Mouse (Mus musculus) heart, embryonic 15.5 days (tissue): Measurements from ENCODE around the gene Slc13a1. TPM values are rescaled to one million over a fixed set of nuclear protein-coding genes. Genes with fewer than 3 reads are reported as not detected.

Experiments
- ATAC-seq: fragments of 200-750 bp; cut with Nextera tagmentation; replicated peaks from 2 replicates; pipeline ENCODE4 v1.8.0; 2017; ENCODE audit warnings: low read depth, moderate TSS enrichment; ENCODE audit not compliant: insufficient number of reproducible peaks, insufficient read depth, low FRiP score
- H3K27ac ChIP-seq: fragments of 300-500 bp; sonication (generic); 2 replicates; pipeline ENCODE4 v1.5.1; 2015; ENCODE audit warnings: mild to moderate bottlenecking, inconsistent platforms
- H3K27me3 ChIP-seq: fragments of 300-500 bp; sonication (generic); 2 replicates; pipeline ENCODE4 v1.6.1; 2015; ENCODE audit warnings: inconsistent platforms
- H3K36me3 ChIP-seq: fragments of 300-500 bp; sonication (generic); 2 replicates; pipeline ENCODE4 v1.6.1; 2015; ENCODE audit warnings: mild to moderate bottlenecking, inconsistent platforms
- H3K4me1 ChIP-seq: fragments of 300-500 bp; sonication (generic); replicated peaks from 2 replicates; pipeline ENCODE4 v1.6.1; 2015; ENCODE audit warnings: inconsistent platforms
- H3K4me2 ChIP-seq: fragments of 300-500 bp; sonication (generic); 2 replicates; pipeline ENCODE4 v1.6.1; 2015; ENCODE audit warnings: inconsistent platforms, mild to moderate bottlenecking, moderate library complexity
- H3K4me3 ChIP-seq: fragments of 300-500 bp; sonication (generic); 2 replicates; pipeline ENCODE4 v1.5.1; 2015; ENCODE audit warnings: mild to moderate bottlenecking, inconsistent platforms
- H3K9ac ChIP-seq: fragments of 300-500 bp; sonication (generic); 2 replicates; pipeline ENCODE4 v1.6.1; 2015; ENCODE audit warnings: mild to moderate bottlenecking, inconsistent platforms
- H3K9me3 ChIP-seq: fragments of 300-500 bp; sonication (generic); replicated peaks from 2 replicates; pipeline ENCODE4 v1.6.1; 2016; ENCODE audit warnings: inconsistent platforms
- WGBS: fragments of 180-500 bp; shearing (Covaris S2); methylation state at CpG from one replicate; pipeline ENCODE4 v1.1.7; 2015; ENCODE audit warnings: mixed read lengths; 5-methylcytosine and 5-hydroxymethylcytosine counted together
- polyA plus RNA-seq: library from polyadenylated mRNA; unstranded; fragments of >200 nt; fragmentation: Nextera tagmentation; extraction: Ambion mirVana; gene quantifications from 2 replicates; pipeline ENCODE4 v1.2.1, GENCODE M21; 2015

Gene Slc13a1
- polyA plus RNA-seq, 1 experiment from 2014 or later, result not detected

- Histone ChIP-seq H3K4me2 (no peak overlapping the region), H3K36me3 (no peaks in the 10 kb centered on the region), H3K4me3 (no peak overlapping the region), H3K27ac (no peak overlapping the region), H3K27me3 (no peaks in the 10 kb centered on the region), H3K9me3 (no peaks in the 10 kb centered on the region), H3K9ac (no peak overlapping the region), H3K4me1 (no peaks in the 10 kb centered on the region)
- ATAC-seq, result no peak
- WGBS, result 25% methylated on average over 3 of the region's 3 CpGs
Measured at GRCm38 (mm10) chr6:24165249-24165648, 2.6 kb downstream of the Slc13a1 start.

DNA sequence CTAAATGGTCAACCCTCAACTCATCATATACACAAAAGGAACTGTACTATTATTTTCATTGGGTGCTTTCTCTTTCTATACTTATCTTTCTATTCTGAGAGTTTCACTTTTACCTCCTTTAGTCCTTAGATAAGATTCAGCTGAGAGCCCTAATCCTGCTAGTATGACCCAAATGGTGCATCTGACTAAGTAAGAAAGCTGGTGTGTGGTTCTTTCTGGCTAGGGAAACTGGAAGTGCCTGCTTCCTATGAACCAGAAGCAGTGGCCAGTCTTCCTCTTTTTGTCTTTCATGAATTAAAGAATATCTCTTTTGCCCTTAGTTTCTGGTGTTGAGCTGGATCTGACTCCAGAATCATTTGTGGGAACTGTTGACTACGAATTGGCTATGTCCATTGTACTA is 8.1 kb downstream of the Slc13a1 start:
- no peak for ATAC-seq
- no peak overlapping the region for H3K27ac ChIP-seq
- H3K27me3 ChIP-seq, result no peaks in the 10 kb centered on the region
- no peak overlapping the region for H3K9ac ChIP-seq
- WGBS, result 72% methylated on average over 1 of the region's 1 CpGs
- no peaks in the 10 kb centered on the region for H3K9me3 ChIP-seq
- H3K4me2 ChIP-seq, result no peak overlapping the region
- H3K4me1 ChIP-seq, result no peaks in the 10 kb centered on the region
- no peak overlapping the region for H3K4me3 ChIP-seq
- H3K36me3 ChIP-seq, result no peaks in the 10 kb centered on the region

- no peaks in the 10 kb centered on the region for H3K9me3 ChIP-seq
- no peak overlapping the region for H3K27ac ChIP-seq
- 39% methylated on average over 4 of the region's 4 CpGs for WGBS
- H3K4me2 ChIP-seq, result no peak overlapping the region
- H3K4me1 ChIP-seq, result no peaks in the 10 kb centered on the region
- H3K27me3 ChIP-seq, result no peaks in the 10 kb centered on the region
- H3K4me3 ChIP-seq, result no peak overlapping the region
- H3K36me3 ChIP-seq, result no peaks in the 10 kb centered on the region
- ATAC-seq, result no peak
- H3K9ac ChIP-seq, result no peak overlapping the region
Measured at GRCm38 (mm10) chr6:24154901-24155300, 13.0 kb downstream of the Slc13a1 start.

DNA sequence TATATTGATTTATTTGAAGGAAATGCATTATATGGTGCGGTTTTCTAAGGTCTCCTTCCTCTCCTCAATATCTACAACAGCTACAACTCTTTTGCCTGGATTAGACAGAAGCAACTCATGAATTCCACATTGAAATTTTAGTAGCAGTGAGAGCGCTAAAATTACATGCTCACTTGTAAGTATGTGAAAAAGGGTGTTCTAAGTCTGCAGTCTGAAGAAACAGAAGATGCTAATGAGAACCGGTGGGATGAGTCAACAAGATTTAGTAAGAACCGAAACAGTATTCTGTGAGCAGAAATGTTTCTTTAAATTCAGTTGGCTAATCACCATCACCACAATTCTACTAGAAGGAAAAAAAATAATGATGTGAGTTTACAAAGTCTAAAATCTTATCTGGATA is 34.9 kb downstream of the Slc13a1 start:
- WGBS, result 82% methylated on average over 4 of the region's 4 CpGs
- no peaks in the 10 kb centered on the region for H3K9me3 ChIP-seq
- no peak overlapping the region for H3K27ac ChIP-seq
- H3K9ac ChIP-seq, result no peak overlapping the region
- H3K4me3 ChIP-seq, result no peak overlapping the region
- no peak overlapping the region for H3K4me2 ChIP-seq
- no peaks in the 10 kb centered on the region for H3K4me1 ChIP-seq
- ATAC-seq, result no peak
- H3K36me3 ChIP-seq, result no peaks in the 10 kb centered on the region
- H3K27me3 ChIP-seq, result no peaks in the 10 kb centered on the region

DNA sequence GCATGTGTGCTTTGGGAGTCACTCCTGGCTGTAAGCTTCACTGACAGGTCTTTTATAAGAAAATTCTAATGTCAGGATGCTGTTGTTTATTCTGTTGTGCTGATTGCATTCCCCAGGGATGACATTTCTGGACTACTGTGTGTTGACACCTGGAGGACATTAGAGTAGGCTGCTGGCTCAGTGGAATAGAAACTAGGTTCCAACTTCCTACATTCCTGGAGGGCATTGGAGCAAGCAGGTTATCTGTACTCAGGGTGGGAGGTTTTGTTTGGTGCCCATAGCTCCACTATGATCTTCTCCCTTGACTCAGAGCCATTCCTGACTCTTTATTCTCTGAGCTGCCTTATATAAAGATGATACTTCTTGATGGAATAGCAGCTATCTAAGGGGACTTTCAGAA is 45.3 kb downstream of the Slc13a1 start:
- Histone ChIP-seq H3K27ac (no peak overlapping the region), H3K4me2 (no peak overlapping the region), H3K4me3 (no peak overlapping the region), H3K9ac (no peak overlapping the region), H3K9me3 (no peaks in the 10 kb centered on the region), H3K4me1 (no peaks in the 10 kb centered on the region), H3K27me3 (no peaks in the 10 kb centered on the region), H3K36me3 (no peaks in the 10 kb centered on the region)
- no peak for ATAC-seq

DNA sequence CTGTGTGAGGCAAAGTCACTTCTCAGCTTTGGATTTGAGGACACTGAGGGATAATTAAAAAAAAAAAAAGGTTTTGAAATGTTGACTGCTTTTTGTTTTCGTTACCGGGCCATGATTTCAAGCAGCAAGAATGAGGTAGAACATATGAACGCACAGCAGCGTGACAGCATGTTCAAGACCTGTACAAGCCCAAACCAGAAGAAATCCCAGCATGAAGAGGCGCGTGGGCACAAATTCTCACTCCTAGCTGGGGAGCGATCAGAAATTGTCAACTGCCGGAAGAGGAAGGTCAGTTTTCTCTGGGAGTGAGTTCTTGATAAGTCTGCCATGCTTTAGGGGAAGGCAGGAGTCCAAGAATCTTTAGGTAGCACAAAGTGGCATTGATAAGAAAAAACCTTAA is 56.3 kb downstream of the Slc13a1 start:
- Histone ChIP-seq H3K9me3 (no peaks in the 10 kb centered on the region), H3K4me3 (no peak overlapping the region)
- no peak for ATAC-seq

DNA sequence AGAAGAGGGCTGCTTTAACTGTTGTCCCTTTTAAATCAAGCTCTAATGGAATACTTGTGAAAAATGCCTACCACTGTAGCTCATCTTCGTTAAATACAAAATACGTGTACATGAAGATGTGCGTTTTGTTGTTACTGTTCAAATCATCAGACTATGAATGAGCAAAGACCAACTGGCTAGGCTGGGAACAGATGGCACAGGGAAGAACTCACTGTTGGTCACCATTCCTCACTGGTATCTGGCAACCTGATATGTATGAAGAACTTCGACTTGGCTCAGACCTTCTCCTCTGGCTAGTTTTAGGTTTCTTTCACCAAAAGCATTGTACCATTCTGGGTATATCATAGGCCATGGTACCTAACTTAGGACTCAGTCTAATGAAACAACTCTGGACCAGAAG is 59.4 kb downstream of the Slc13a1 start:
- no peak for ATAC-seq
- H3K36me3 ChIP-seq, result no peaks in the 10 kb centered on the region
- no peak overlapping the region for H3K4me2 ChIP-seq
- WGBS, result 85% methylated on average over 4 of the region's 4 CpGs
- no peaks in the 10 kb centered on the region for H3K27me3 ChIP-seq
- H3K9ac ChIP-seq, result no peak overlapping the region
- no peak overlapping the region for H3K4me3 ChIP-seq
- H3K4me1 ChIP-seq, result no peaks in the 10 kb centered on the region
- no peaks in the 10 kb centered on the region for H3K9me3 ChIP-seq
- no peak overlapping the region for H3K27ac ChIP-seq

More for the DNA sequence above, 56.3 kb downstream of the Slc13a1 start:
- H3K27me3 ChIP-seq, result no peaks in the 10 kb centered on the region
- no peak overlapping the region for H3K27ac ChIP-seq
- 81% methylated on average over 8 of the region's 8 CpGs for WGBS
- H3K36me3 ChIP-seq, result no peaks in the 10 kb centered on the region
- no peak overlapping the region for H3K4me2 ChIP-seq
- H3K4me1 ChIP-seq, result no peaks in the 10 kb centered on the region
- H3K9ac ChIP-seq, result no peak overlapping the region

GRCm38 (mm10) chr6:24106157-24106556 is 61.7 kb downstream of the Slc13a1 start:
- H3K4me1 ChIP-seq, result no peaks in the 10 kb centered on the region
- no peaks in the 10 kb centered on the region for H3K27me3 ChIP-seq
- WGBS, result 44% methylated on average over 3 of the region's 3 CpGs
- H3K4me2 ChIP-seq, result no peak overlapping the region
- no peaks in the 10 kb centered on the region for H3K36me3 ChIP-seq
- no peak overlapping the region for H3K27ac ChIP-seq
- no peak for ATAC-seq
- no peaks in the 10 kb centered on the region for H3K9me3 ChIP-seq
- H3K9ac ChIP-seq, result no peak overlapping the region
- H3K4me3 ChIP-seq, result no peak overlapping the region

GRCm38 (mm10) chr6:24105681-24106080 is 62.2 kb downstream of the Slc13a1 start:
- Histone ChIP-seq H3K4me3 (no peak overlapping the region), H3K4me2 (no peak overlapping the region), H3K36me3 (no peaks in the 10 kb centered on the region), H3K9me3 (no peaks in the 10 kb centered on the region), H3K27ac (no peak overlapping the region), H3K4me1 (no peaks in the 10 kb centered on the region), H3K27me3 (no peaks in the 10 kb centered on the region), H3K9ac (no peak overlapping the region)
- no peak for ATAC-seq
- WGBS, result 69% methylated on average over 5 of the region's 5 CpGs

DNA sequence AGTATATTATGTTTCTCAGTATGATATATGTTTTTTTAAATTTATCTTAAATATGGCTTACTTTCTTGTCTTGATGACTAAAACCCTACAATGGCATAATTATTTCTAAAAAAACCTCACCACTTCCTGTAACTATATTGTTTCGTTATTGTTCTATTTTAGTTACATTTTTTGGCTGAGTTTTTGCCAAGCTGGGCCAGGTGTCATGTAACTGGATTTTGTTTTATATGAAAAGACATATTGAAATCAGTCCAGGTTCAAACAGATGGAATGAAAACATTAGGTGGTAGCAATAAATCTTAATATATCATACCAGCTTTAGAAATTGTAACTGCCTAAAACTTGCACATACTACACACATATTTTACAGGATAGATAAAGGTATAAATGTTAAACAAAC is 66.6 kb downstream of the Slc13a1 start:
- Histone ChIP-seq H3K4me3 (no peak overlapping the region), H3K9me3 (no peaks in the 10 kb centered on the region), H3K4me1 (no peaks in the 10 kb centered on the region), H3K4me2 (no peak overlapping the region), H3K27ac (no peak overlapping the region), H3K27me3 (no peaks in the 10 kb centered on the region), H3K36me3 (no peaks in the 10 kb centered on the region), H3K9ac (no peak overlapping the region)
- WGBS, result 53% methylated on average over 1 of the region's 1 CpGs
- ATAC-seq, result no peak

- no peak overlapping the region for H3K27ac ChIP-seq
- 61% methylated on average over 5 of the region's 5 CpGs for WGBS
- no peak overlapping the region for H3K9ac ChIP-seq
- H3K4me1 ChIP-seq, result no peaks in the 10 kb centered on the region
- no peaks in the 10 kb centered on the region for H3K9me3 ChIP-seq
- no peaks in the 10 kb centered on the region for H3K36me3 ChIP-seq
- no peak overlapping the region for H3K4me2 ChIP-seq
- no peak for ATAC-seq
- H3K27me3 ChIP-seq, result no peaks in the 10 kb centered on the region
- H3K4me3 ChIP-seq, result no peak overlapping the region
Measured at GRCm38 (mm10) chr6:24100705-24101104, 67.2 kb downstream of the Slc13a1 start.

GRCm38 (mm10) chr6:24097400-24097799 is 70.5 kb downstream of the Slc13a1 start:
- Histone ChIP-seq H3K36me3 (no peaks in the 10 kb centered on the region), H3K4me3 (no peak overlapping the region), H3K4me1 (no peaks in the 10 kb centered on the region), H3K9ac (no peak overlapping the region), H3K27me3 (no peaks in the 10 kb centered on the region), H3K27ac (no peak overlapping the region), H3K9me3 (no peaks in the 10 kb centered on the region), H3K4me2 (no peak overlapping the region)
- ATAC-seq, result no peak

DNA sequence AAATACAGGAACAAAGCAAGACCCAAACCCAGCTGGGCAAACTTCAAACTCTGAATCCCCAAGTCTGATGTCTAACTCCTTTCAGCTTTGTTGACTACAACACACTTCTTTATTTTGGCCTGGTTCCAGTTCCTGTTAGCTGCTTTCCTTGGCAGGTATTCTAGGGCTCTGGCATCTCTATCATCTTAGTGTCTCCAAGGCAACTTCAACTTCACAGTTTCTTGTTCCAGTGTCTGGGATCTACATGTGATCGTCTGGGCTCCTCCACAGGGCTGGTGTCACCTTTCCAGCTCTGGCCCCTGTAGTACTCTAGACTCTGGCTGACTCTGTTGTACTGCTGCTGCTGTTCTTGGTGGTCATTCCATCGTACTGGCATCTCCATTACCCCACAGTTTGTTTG is 91.8 kb downstream of the Slc13a1 start:
- Histone ChIP-seq H3K4me1 (no peaks in the 10 kb centered on the region), H3K9me3 (no peaks in the 10 kb centered on the region), H3K4me3 (no peak overlapping the region), H3K27me3 (no peaks in the 10 kb centered on the region), H3K36me3 (no peaks in the 10 kb centered on the region), H3K9ac (no peak overlapping the region), H3K27ac (no peak overlapping the region), H3K4me2 (no peak overlapping the region)
- ATAC-seq, result peak; percentile 14
- WGBS, result 60% methylated on average over 2 of the region's 2 CpGs
